ENCODE assay signal across 8 mouse cellular contexts in the genomic region with DNA sequence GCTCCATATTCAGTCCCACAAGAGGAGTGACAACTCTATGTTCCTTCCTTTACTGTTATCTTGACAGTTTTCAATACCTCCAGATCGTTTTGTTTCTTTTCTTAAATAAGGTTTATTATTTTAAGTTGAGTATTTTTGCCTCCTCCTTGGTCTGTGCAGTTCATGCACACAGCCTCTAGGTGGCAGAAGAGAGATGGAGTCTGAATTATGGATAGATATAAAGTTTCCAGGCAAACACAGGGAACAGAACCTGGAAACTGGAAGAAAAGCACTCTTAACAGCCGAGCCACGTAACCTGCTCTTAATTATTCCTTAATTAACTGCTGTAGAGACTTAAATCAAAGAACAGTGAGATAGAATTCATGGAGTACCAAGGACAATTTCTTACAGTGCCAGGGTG.
DNase-seq lines count a peak whose midpoint lies in the region; ATAC-seq and TF ChIP-seq lines count a peak whose summit lies in the region.
"Not testable (repeated sequence)": the region's sequence is repeated elsewhere in the genome, so short reads cannot be mapped to it uniquely, and the experiment has no call there.

No protein-coding gene starts in this region.

- not testable (repeated sequence) for H3K9ac ChIP-seq in intestine, postnatal 0 days (ENCODE audit: low read depth, low read length)

- not testable (repeated sequence) for H3K27ac ChIP-seq in gastrocnemius, adult 2 months; intestine, postnatal 0 days (ENCODE audit: low read depth, low read length)

- not testable (repeated sequence) for H3K4me1 ChIP-seq in intestine, postnatal 0 days (replicated peaks; ENCODE audit: control insufficient read depth, insufficient read depth, low read length)

- not testable (repeated sequence) for H3K4me2 ChIP-seq in intestine, postnatal 0 days (replicated peaks; ENCODE audit: low read depth)

- 16% methylated on average over 3 of the region's 3 CpGs for WGBS in intestine, postnatal 0 days

- peak; percentile 77 for TF ChIP-seq CTCF in gastrocnemius, adult 2 months (IDR thresholded peaks at IDR 0.05)
- peak; percentile 77 for TF ChIP-seq CTCF in intestine, postnatal 0 days (IDR thresholded peaks at IDR 0.05; ENCODE audit: low read depth)

- not testable (repeated sequence) for ATAC-seq in intestine, postnatal 0 days

- not testable (repeated sequence) for H3K27me3 ChIP-seq in intestine, postnatal 0 days (replicated peaks; ENCODE audit: control insufficient read depth, insufficient read depth, low read length)

- not testable (repeated sequence) for H3K36me3 ChIP-seq in intestine, postnatal 0 days (ENCODE audit: control insufficient read depth, insufficient read depth)

- H3K9me3 ChIP-seq in intestine, postnatal 0 days (ENCODE audit: control insufficient read depth), result not testable (repeated sequence)

- DNase-seq in B cell, adult 2 months, result peak; percentile 13 to 23
- peak; percentile 34 for DNase-seq in adrenal gland, postnatal 10 days
- DNase-seq in cerebellum, postnatal 25 days, result peak; percentile 33 to 57
- not testable (repeated sequence) for DNase-seq in gastrocnemius, adult 2 months
- DNase-seq in layer of hippocampus, postnatal 14 days (ENCODE audit: low spot score in 2 of 2), result peak; percentile 13 to 44
- peak; percentile 31 for DNase-seq in lung, postnatal 14 days
- DNase-seq in retina, postnatal 7 days (ENCODE audit: low read depth, low spot score), result peak; percentile 23

- intact Hi-C loops in gastrocnemius, adult 2 months (cut with DNase I), result loop anchor here (5.0 kb wide), 1 partner anchor 329 kb away; no protein-coding TSS in a partner anchor

- H3K4me3 ChIP-seq in gastrocnemius, adult 2 months; intestine, postnatal 0 days (ENCODE audit: low read depth, low read length): not testable (repeated sequence)
